Mouse (Mus musculus): ENCODE data around the gene Dnajc14. TPM values are rescaled to one million over a fixed set of nuclear protein-coding genes. Genes with fewer than 3 reads are reported as not detected.
"Not testable (repeated sequence)": the region's sequence is repeated elsewhere in the genome, so short reads cannot be mapped to it uniquely, and the experiment has no call there.

Gene Dnajc14
- total RNA-seq, 2 experiments from 2014 or later, result 61.9 to 63.1 TPM

GRCm38 (mm10) chr10:128807018-128807417, 3.2 kb downstream of the Dnajc14 start:
- no peak for DNase-seq (ENCODE audit: extremely low spot score in 1 of 2, low spot score in 2 of 2)
- intact Hi-C loops (cut with DNase I), result no loop called here

GRCm38 (mm10) chr10:128817033-128817432, 13.2 kb downstream of the Dnajc14 start, which contains the start of gene Sarnp:
Gene Sarnp (plus strand): TSS chr10:128817333.
- intact Hi-C loops (cut with DNase I), result no loop called here
- DNase-seq (ENCODE audit: extremely low spot score in 1 of 2, low spot score in 2 of 2), result no peak

GRCm38 (mm10) chr10:128820217-128820616, 16.4 kb downstream of the Dnajc14 start:
- intact Hi-C loops (cut with DNase I), result no loop called here
- no peak for DNase-seq (ENCODE audit: extremely low spot score in 1 of 2, low spot score in 2 of 2)

GRCm38 (mm10) chr10:128821358-128822056, 17.6 kb downstream of the Dnajc14 start, which contains the start of gene Ormdl2:
Gene Ormdl2 (minus strand): TSS chr10:128821645.
- peak; percentile 98 to 99 for DNase-seq (ENCODE audit: extremely low spot score in 1 of 2, low spot score in 2 of 2)
- intact Hi-C loops (cut with DNase I), result no loop called here

- intact Hi-C loops (cut with DNase I), result no loop called here
- no peak for DNase-seq (ENCODE audit: extremely low spot score in 1 of 2, low spot score in 2 of 2)
Measured at GRCm38 (mm10) chr10:128822135-128822534, 18.3 kb downstream of the Dnajc14 start.

- intact Hi-C loops (cut with DNase I); DNase-seq (ENCODE audit: extremely low spot score in 1 of 2, low spot score in 2 of 2): not testable (repeated sequence)
Measured at GRCm38 (mm10) chr10:128823087-128823486, 19.2 kb downstream of the Dnajc14 start.

- DNase-seq (ENCODE audit: extremely low spot score in 1 of 2, low spot score in 2 of 2), result no peak
- intact Hi-C loops (cut with DNase I), result no loop called here
Measured at GRCm38 (mm10) chr10:128823821-128824220, 20.0 kb downstream of the Dnajc14 start.

GRCm38 (mm10) chr10:128837400-128837799, 33.5 kb downstream of the Dnajc14 start:
- intact Hi-C loops (cut with DNase I), result no loop called here
- no peak for DNase-seq (ENCODE audit: extremely low spot score in 1 of 2, low spot score in 2 of 2)

GRCm38 (mm10) chr10:128839434-128839833, 35.6 kb downstream of the Dnajc14 start:
- no peak for DNase-seq (ENCODE audit: extremely low spot score in 1 of 2, low spot score in 2 of 2)
- intact Hi-C loops (cut with DNase I), result no loop called here

GRCm38 (mm10) chr10:128840612-128841011, 36.8 kb downstream of the Dnajc14 start:
- intact Hi-C loops (cut with DNase I), result no loop called here
- no peak for DNase-seq (ENCODE audit: extremely low spot score in 1 of 2, low spot score in 2 of 2)

- intact Hi-C loops (cut with DNase I), result no loop called here
Measured at GRCm38 (mm10) chr10:128843260-128843659, 39.4 kb downstream of the Dnajc14 start.

GRCm38 (mm10) chr10:128845516-128845915, 41.7 kb downstream of the Dnajc14 start:
- intact Hi-C loops (cut with DNase I), result loop anchor here (5.0 kb wide), 2 partner anchors 47 to 127 kb away; partner anchors contain the start of gene Gdf11
- DNase-seq (ENCODE audit: extremely low spot score in 1 of 2, low spot score in 2 of 2), result no peak

More at GRCm38 (mm10) chr10:128843260-128843659, 39.4 kb downstream of the Dnajc14 start:
- no peak for DNase-seq (ENCODE audit: extremely low spot score in 1 of 2, low spot score in 2 of 2)

GRCm38 (mm10) chr10:128846664-128847063, 42.8 kb downstream of the Dnajc14 start:
- intact Hi-C loops (cut with DNase I), result loop anchor here (5.0 kb wide), 2 partner anchors 46 to 126 kb away; partner anchors contain the start of gene Gdf11
- no peak for DNase-seq (ENCODE audit: extremely low spot score in 1 of 2, low spot score in 2 of 2)

- DNase-seq (ENCODE audit: extremely low spot score in 1 of 2, low spot score in 2 of 2), result no peak
- intact Hi-C loops (cut with DNase I), result loop anchor here (5.0 kb wide), 2 partner anchors 44 to 124 kb away; partner anchors contain the start of gene Gdf11
Measured at GRCm38 (mm10) chr10:128848426-128848825, 44.6 kb downstream of the Dnajc14 start.

GRCm38 (mm10) chr10:128850339-128850738, 46.5 kb downstream of the Dnajc14 start:
- no peak for DNase-seq (ENCODE audit: extremely low spot score in 1 of 2, low spot score in 2 of 2)
- intact Hi-C loops (cut with DNase I), result no loop called here

- intact Hi-C loops (cut with DNase I), result no loop called here
Measured at GRCm38 (mm10) chr10:128861176-128861575, 57.3 kb downstream of the Dnajc14 start.

GRCm38 (mm10) chr10:128866042-128866441, 62.2 kb downstream of the Dnajc14 start:
- no peak for DNase-seq (ENCODE audit: extremely low spot score in 1 of 2, low spot score in 2 of 2)
- intact Hi-C loops (cut with DNase I), result no loop called here

More at GRCm38 (mm10) chr10:128861176-128861575, 57.3 kb downstream of the Dnajc14 start:
- no peak for DNase-seq (ENCODE audit: extremely low spot score in 1 of 2, low spot score in 2 of 2)

- no peak for DNase-seq (ENCODE audit: extremely low spot score in 1 of 2, low spot score in 2 of 2)
- intact Hi-C loops (cut with DNase I), result no loop called here
Measured at GRCm38 (mm10) chr10:128866518-128866917, 62.7 kb downstream of the Dnajc14 start.
